Mouse (Mus musculus): Measurements from ENCODE around the gene Atp6v1a. TPM values are rescaled to one million over a fixed set of nuclear protein-coding genes. Genes with fewer than 3 reads are reported as not detected.

Atp6v1a gene
- 138 and 139 TPM in 2 replicates for polyA plus RNA-seq (2015; fragmentation: Nextera tagmentation; extraction: Ambion mirVana)

- no peaks in the 10 kb centered on the region for H3K36me3 ChIP-seq
- under 1% methylated on average over 69 of the region's 71 CpGs for WGBS
- H3K9me3 ChIP-seq (replicated peaks) = no peaks in the 10 kb centered on the region
- peaks cover 27% of the 10 kb centered on the region for H3K4me1 ChIP-seq
- H3K27ac ChIP-seq (replicated peaks) = peak within 1 kb of the TSS; percentile 98
- H3K4me3 ChIP-seq (replicated peaks) = peak within 1 kb of the TSS; percentile 94
- H3K9ac ChIP-seq (replicated peaks) = peak within 1 kb of the TSS; percentile 95
- ATAC-seq (ENCODE audit: low FRiP score) = peak; percentile 89
- H3K4me2 ChIP-seq = peak within 1 kb of the TSS; percentile 87
- no peaks in the 10 kb centered on the region for H3K27me3 ChIP-seq (replicated peaks)
These were observed at the start of gene Atp6v1a, which contains the start of gene Naa50 for GRCm38 (mm10) chr16:44139536-44140185. Atp6v1a (minus strand) TSS chr16:44139705. Naa50 (plus strand) TSS chr16:44139830.

DNA sequence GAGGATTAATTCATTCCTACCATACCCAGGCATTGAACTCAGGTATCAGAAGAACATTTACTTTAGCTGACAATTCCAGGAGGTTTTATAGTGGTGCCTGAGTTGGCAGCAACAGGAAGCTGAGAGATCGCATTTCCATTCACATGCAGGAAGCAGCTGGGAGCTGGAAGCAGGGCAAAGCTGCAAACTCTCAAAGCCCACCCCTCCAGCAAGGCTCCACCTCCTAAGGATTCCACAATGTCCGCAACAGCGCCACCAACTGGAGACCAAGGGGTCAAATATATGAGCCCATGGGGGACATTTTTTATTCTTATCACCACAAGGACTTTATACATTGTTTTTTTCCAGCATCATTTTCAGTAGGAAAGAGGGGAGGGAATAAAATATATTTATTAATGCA, 49.3 kb upstream of the Atp6v1a start:
- WGBS = 94% methylated on average over 3 of the region's 3 CpGs
- no peaks in the 10 kb centered on the region for H3K9me3 ChIP-seq (replicated peaks)
- ATAC-seq (ENCODE audit: low FRiP score) = no peak

DNA sequence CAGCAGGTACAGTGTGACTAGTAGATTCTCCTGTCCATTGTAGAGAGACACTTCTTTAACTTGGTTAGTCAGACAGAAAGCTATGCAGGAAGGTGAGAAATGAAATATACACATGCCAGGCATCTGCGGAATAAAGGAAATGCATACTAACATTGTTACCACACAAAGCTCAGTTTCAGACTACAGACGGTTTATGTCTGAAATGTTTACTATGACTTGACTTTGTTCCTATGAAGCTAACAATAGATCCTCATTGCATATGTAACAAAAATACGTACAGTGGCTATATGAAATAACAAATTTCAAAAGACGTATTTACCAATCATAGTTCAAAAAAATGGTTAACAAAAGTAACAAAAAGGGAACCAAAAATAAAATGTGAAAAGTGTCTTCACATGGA, 47.7 kb upstream of the Atp6v1a start:
- H3K4me1 ChIP-seq = no peaks in the 10 kb centered on the region
- no peak overlapping the region for H3K4me2 ChIP-seq
- H3K36me3 ChIP-seq = no peaks in the 10 kb centered on the region
- no peak overlapping the region for H3K9ac ChIP-seq (replicated peaks)
- H3K9me3 ChIP-seq (replicated peaks) = no peaks in the 10 kb centered on the region
- H3K4me3 ChIP-seq (replicated peaks) = no peak overlapping the region
- 94% methylated on average over 4 of the region's 4 CpGs for WGBS
- H3K27me3 ChIP-seq (replicated peaks) = no peaks in the 10 kb centered on the region
- no peak for ATAC-seq (ENCODE audit: low FRiP score)
- H3K27ac ChIP-seq (replicated peaks) = no peak overlapping the region

More for the DNA sequence above, 49.3 kb upstream of the Atp6v1a start:
- H3K27ac ChIP-seq (replicated peaks) = no peak overlapping the region
- no peaks in the 10 kb centered on the region for H3K36me3 ChIP-seq
- no peaks in the 10 kb centered on the region for H3K4me1 ChIP-seq
- H3K27me3 ChIP-seq (replicated peaks) = no peaks in the 10 kb centered on the region
- H3K4me3 ChIP-seq (replicated peaks) = no peak overlapping the region
- no peak overlapping the region for H3K4me2 ChIP-seq
- H3K9ac ChIP-seq (replicated peaks) = no peak overlapping the region

- no peaks in the 10 kb centered on the region for H3K4me1 ChIP-seq
- 89% methylated on average over 3 of the region's 3 CpGs for WGBS
- no peak overlapping the region for H3K4me3 ChIP-seq (replicated peaks)
- no peaks in the 10 kb centered on the region for H3K9me3 ChIP-seq (replicated peaks)
- H3K36me3 ChIP-seq = no peaks in the 10 kb centered on the region
- H3K4me2 ChIP-seq = no peak overlapping the region
- no peak for ATAC-seq (ENCODE audit: low FRiP score)
- no peak overlapping the region for H3K27ac ChIP-seq (replicated peaks)
- no peak overlapping the region for H3K9ac ChIP-seq (replicated peaks)
- H3K27me3 ChIP-seq (replicated peaks) = no peaks in the 10 kb centered on the region
These were observed 45.3 kb upstream of the Atp6v1a start for GRCm38 (mm10) chr16:44184769-44185168.

DNA sequence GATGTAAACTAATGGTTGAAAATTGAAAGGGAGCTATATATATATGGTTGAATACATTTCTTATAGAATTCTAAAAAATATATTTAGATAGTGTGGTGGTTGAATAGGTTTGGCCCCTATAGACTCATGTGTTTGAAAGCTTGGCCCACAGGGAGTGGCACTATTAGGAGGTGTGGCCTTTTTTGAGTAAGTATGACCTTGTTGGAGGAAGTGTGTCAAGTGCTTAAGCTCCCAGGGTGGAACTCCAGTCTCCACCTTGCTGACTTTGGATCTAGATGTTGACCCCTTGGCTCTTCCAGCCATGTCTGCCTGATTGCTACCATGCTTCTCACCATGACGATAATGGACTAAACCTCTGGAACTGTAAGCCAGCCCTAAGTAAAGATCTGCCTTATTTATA, 43.1 kb upstream of the Atp6v1a start:
- WGBS = 95% methylated on average over 1 of the region's 1 CpGs
- H3K4me1 ChIP-seq = no peaks in the 10 kb centered on the region
- H3K36me3 ChIP-seq = no peaks in the 10 kb centered on the region
- H3K9ac ChIP-seq (replicated peaks) = no peak overlapping the region
- no peak overlapping the region for H3K27ac ChIP-seq (replicated peaks)
- H3K9me3 ChIP-seq (replicated peaks) = no peaks in the 10 kb centered on the region
- no peak overlapping the region for H3K4me2 ChIP-seq
- H3K4me3 ChIP-seq (replicated peaks) = no peak overlapping the region
- ATAC-seq (ENCODE audit: low FRiP score) = no peak
- H3K27me3 ChIP-seq (replicated peaks) = no peaks in the 10 kb centered on the region

GRCm38 (mm10) chr16:44178555-44178954, 39.0 kb upstream of the Atp6v1a start:
- Histone ChIP-seq H3K36me3 (no peaks in the 10 kb centered on the region), H3K4me3 (replicated peaks) (no peak overlapping the region), H3K27me3 (replicated peaks) (no peaks in the 10 kb centered on the region), H3K4me2 (no peak overlapping the region), H3K9ac (replicated peaks) (no peak overlapping the region), H3K27ac (replicated peaks) (no peak overlapping the region), H3K4me1 (peaks cover 17% of the 10 kb centered on the region), H3K9me3 (replicated peaks) (no peaks in the 10 kb centered on the region)
- WGBS = 71% methylated on average over 1 of the region's 1 CpGs
- no peak for ATAC-seq (ENCODE audit: low FRiP score)

- no peak overlapping the region for H3K4me3 ChIP-seq (replicated peaks)
- no peaks in the 10 kb centered on the region for H3K36me3 ChIP-seq
- no peak for ATAC-seq (ENCODE audit: low FRiP score)
- no peaks in the 10 kb centered on the region for H3K27me3 ChIP-seq (replicated peaks)
- 94% methylated on average over 2 of the region's 2 CpGs for WGBS
- no peak overlapping the region for H3K9ac ChIP-seq (replicated peaks)
- H3K4me2 ChIP-seq = no peak overlapping the region
- peaks cover 22% of the 10 kb centered on the region for H3K4me1 ChIP-seq
- H3K9me3 ChIP-seq (replicated peaks) = no peaks in the 10 kb centered on the region
- H3K27ac ChIP-seq (replicated peaks) = no peak overlapping the region
These were observed 37.0 kb upstream of the Atp6v1a start for GRCm38 (mm10) chr16:44176511-44176910.

GRCm38 (mm10) chr16:44175001-44175400, 35.5 kb upstream of the Atp6v1a start:
- Histone ChIP-seq H3K27me3 (replicated peaks) (no peaks in the 10 kb centered on the region), H3K4me1 (peaks cover 22% of the 10 kb centered on the region), H3K4me3 (replicated peaks) (no peak overlapping the region), H3K9me3 (replicated peaks) (no peaks in the 10 kb centered on the region), H3K4me2 (no peak overlapping the region), H3K9ac (replicated peaks) (no peak overlapping the region), H3K36me3 (no peaks in the 10 kb centered on the region), H3K27ac (replicated peaks) (no peak overlapping the region)
- 81% methylated on average over 1 of the region's 1 CpGs for WGBS
- ATAC-seq (ENCODE audit: low FRiP score) = no peak

- H3K4me2 ChIP-seq = peak overlapping the region; percentile 87
- no peaks in the 10 kb centered on the region for H3K27me3 ChIP-seq (replicated peaks)
- H3K4me3 ChIP-seq (replicated peaks) = peak overlapping the region; percentile 88
- H3K4me1 ChIP-seq = peaks cover 22% of the 10 kb centered on the region
- peak overlapping the region; percentile 89 for H3K9ac ChIP-seq (replicated peaks)
- no peaks in the 10 kb centered on the region for H3K36me3 ChIP-seq
- no peak for ATAC-seq (ENCODE audit: low FRiP score)
- H3K27ac ChIP-seq (replicated peaks) = peak overlapping the region; percentile 90
- H3K9me3 ChIP-seq (replicated peaks) = no peaks in the 10 kb centered on the region
- 21% methylated on average over 7 of the region's 7 CpGs for WGBS
These were observed 34.5 kb upstream of the Atp6v1a start for GRCm38 (mm10) chr16:44173966-44174530.

- Histone ChIP-seq H3K9me3 (replicated peaks) (no peaks in the 10 kb centered on the region), H3K27ac (replicated peaks) (peak within 1 kb of the TSS; percentile 90), H3K36me3 (no peaks in the 10 kb centered on the region), H3K4me1 (peaks cover 22% of the 10 kb centered on the region), H3K4me3 (replicated peaks) (peak within 1 kb of the TSS; percentile 88), H3K4me2 (peak within 1 kb of the TSS; percentile 87), H3K27me3 (replicated peaks) (no peaks in the 10 kb centered on the region), H3K9ac (replicated peaks) (peak within 1 kb of the TSS; percentile 89)
- under 1% methylated on average over 44 of the region's 77 CpGs for WGBS
- peak; percentile 73 for ATAC-seq (ENCODE audit: low FRiP score)
These were observed 33.8 kb upstream of the Atp6v1a start, which contains the start of gene Usf3 for GRCm38 (mm10) chr16:44173155-44173941. Usf3 (plus strand) TSS chr16:44173246.

GRCm38 (mm10) chr16:44172297-44173154, 33.0 kb upstream of the Atp6v1a start:
- no peaks in the 10 kb centered on the region for H3K36me3 ChIP-seq
- WGBS = under 1% methylated on average over 26 of the region's 26 CpGs

More at GRCm38 (mm10) chr16:44172297-44173154, 33.0 kb upstream of the Atp6v1a start:
- no peaks in the 10 kb centered on the region for H3K9me3 ChIP-seq (replicated peaks)
- H3K4me1 ChIP-seq = peaks cover 22% of the 10 kb centered on the region
- peak overlapping the region; percentile 53 for H3K9ac ChIP-seq (replicated peaks)
- peak overlapping the region; percentile 88 for H3K27ac ChIP-seq (replicated peaks)
- H3K27me3 ChIP-seq (replicated peaks) = no peaks in the 10 kb centered on the region
- ATAC-seq (ENCODE audit: low FRiP score) = peak; percentile 100
- peak overlapping the region; percentile 87 for H3K4me2 ChIP-seq
- peak overlapping the region; percentile 88 for H3K4me3 ChIP-seq (replicated peaks)
